Mouse (Mus musculus): Measurements from ENCODE around the gene Klhl24. TPM values are rescaled to one million over a fixed set of nuclear protein-coding genes. Genes with fewer than 3 reads are reported as not detected.

Gene Klhl24
- polyA plus RNA-seq, 2 experiments from 2014 or later = 34.5 to 39.6 TPM

DNA sequence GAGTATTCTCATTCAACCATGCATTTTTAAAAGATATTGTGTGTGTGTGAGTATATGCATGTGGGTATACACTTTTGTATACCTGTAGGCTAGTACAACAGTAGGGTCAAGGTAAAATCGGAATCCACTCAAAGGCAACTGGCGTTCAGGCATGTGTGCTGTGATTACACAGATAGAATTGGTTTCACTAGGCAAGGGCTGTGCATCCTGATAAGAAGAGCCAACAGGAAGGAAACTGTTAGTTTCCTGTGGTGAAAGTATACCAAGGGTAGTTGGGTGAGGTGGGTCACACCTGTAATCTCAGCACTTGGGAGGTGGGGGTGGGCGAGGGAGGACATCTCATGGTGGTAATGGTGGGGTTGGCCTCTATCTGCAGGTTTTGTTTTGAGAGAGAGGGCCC, 47.2 kb downstream of the Klhl24 start:
- ATAC-seq = no peak

- ATAC-seq = no peak
Observed at GRCm38 (mm10) chr16:20151991-20152390, 54.6 kb downstream of the Klhl24 start.

- ATAC-seq = no peak
Observed at GRCm38 (mm10) chr16:20153742-20154141, 56.4 kb downstream of the Klhl24 start.

GRCm38 (mm10) chr16:20160130-20160529, 62.8 kb downstream of the Klhl24 start:
- ATAC-seq = no peak

- no peak for ATAC-seq
Observed at GRCm38 (mm10) chr16:20169071-20169470, 71.7 kb downstream of the Klhl24 start.

GRCm38 (mm10) chr16:20169471-20170106, 72.2 kb downstream of the Klhl24 start:
- ATAC-seq = no peak

Other genes starting within 250 kb of the Klhl24 start
- 100 to 1,000 TPM; 304 to 338 TPM for gene Klhl6, start 114.5 kb upstream of the Klhl24 start, polyA plus RNA-seq (2017; shearing (Covaris generic))
- gene Yeats2, start 43.5 kb downstream of the Klhl24 start, polyA plus RNA-seq (2017; shearing (Covaris generic)) = 1 to 10 TPM; 6.0 to 8.4 TPM
- gene Map6d1, start 143.8 kb downstream of the Klhl24 start, polyA plus RNA-seq (2017; shearing (Covaris generic)) = under 1 TPM in 1 of 2 experiments, not detected in 1; 0.26 TPM
- gene Parl, start 204.8 kb downstream of the Klhl24 start, polyA plus RNA-seq (2017; shearing (Covaris generic)) = 10 to 100 TPM; 70.7 to 80.0 TPM
- gene Cyp2ab1, start 227.9 kb downstream of the Klhl24 start, polyA plus RNA-seq (2017; shearing (Covaris generic)) = not detected

All from CD4-positive, CD25-positive, alpha-beta regulatory T cell, adult 4 months (primary cell).